16 mouse cellular contexts compared by ENCODE assay signal in the genomic region with DNA sequence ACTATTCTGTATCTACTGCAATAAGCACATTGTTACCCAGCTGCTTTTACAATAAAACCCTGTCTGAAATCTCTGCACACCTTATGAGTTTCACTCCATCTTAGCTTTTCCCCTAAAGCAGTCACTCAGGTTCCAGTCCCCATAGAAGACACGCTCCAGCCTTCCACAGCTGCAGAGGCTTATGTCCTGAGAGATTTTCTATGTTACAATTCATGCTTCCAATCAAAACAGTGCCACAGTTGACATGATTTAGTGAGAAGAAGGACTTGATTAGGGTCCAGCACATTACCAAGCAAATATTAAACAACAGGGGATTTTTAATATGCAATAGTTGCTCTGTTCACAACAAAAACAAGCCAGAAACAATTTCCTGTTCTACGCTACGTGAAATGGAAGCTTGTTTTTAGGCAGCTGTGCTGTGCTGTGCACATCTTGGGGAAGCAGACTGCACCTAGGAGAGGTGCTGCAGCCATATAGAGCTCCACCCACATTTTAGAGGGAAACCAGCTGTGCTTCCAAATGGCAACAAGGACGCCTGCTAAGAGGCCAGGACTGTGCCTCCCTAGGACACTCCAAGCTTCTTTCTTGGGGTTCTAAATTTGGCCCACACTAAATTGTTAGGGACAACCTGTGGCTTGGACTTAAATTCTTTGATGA.
DNase-seq lines count a peak whose midpoint lies in the region; ATAC-seq lines count a peak whose summit lies in the region.
"Had no signal": no experiment of that assay in that cellular context is flagged by ENCODE, and none has a peak within 500 bp of the region (broad histone marks: within the 10 kb centered on the region; RNA-seq: fewer than 3 reads in every experiment).

No protein-coding gene starts in this region.

- H3K4me3 ChIP-seq in intestine, embryonic 16.5 days (ENCODE audit: low read length), result no peak overlapping the region
- no peak overlapping the region for H3K4me3 ChIP-seq in intestine, embryonic 15.5 days (replicated peaks)
- H3K4me3 ChIP-seq in limb, embryonic 12.5 days (replicated peaks), result no peak overlapping the region
- H3K4me3 ChIP-seq in forebrain, embryonic 15.5 days, result no peak overlapping the region
- H3K4me3 ChIP-seq: liver, embryonic 15.5 days had no signal

- H3K4me1 ChIP-seq in intestine, embryonic 16.5 days (ENCODE audit: control insufficient read depth, insufficient read depth, low read length), result no peaks in the 10 kb centered on the region; the same call in 1 of the 2 replicates
- H3K4me1 ChIP-seq in intestine, embryonic 15.5 days (replicated peaks), result 0 out of 2 replicates have a peak, but pooled peaks cover 3% of the 10 kb centered on the region
- peaks cover 46% of the 10 kb centered on the region for H3K4me1 ChIP-seq in limb, embryonic 12.5 days (replicated peaks)
- H3K4me1 ChIP-seq in forebrain, embryonic 15.5 days, result no peaks in the 10 kb centered on the region
- H3K4me1 ChIP-seq: liver, embryonic 15.5 days had no signal

- H3K27ac ChIP-seq in intestine, embryonic 16.5 days (ENCODE audit: low read length), result 0 out of 2 replicates have a peak overlapping the region, but pooled peaks have one; percentile 47
- H3K27ac ChIP-seq in intestine, embryonic 15.5 days, result no peak overlapping the region; the same call in 1 of the 2 replicates
- H3K27ac ChIP-seq in limb, embryonic 12.5 days, result peak overlapping the region; percentile 74
- H3K27ac ChIP-seq in forebrain, embryonic 15.5 days (replicated peaks), result no peak overlapping the region
- H3K27ac ChIP-seq: liver, embryonic 15.5 days had no signal

- ATAC-seq in frontal cortex, adult (ENCODE audit: low TSS enrichment), result peak; percentile 31; the same call in 1 of the 2 replicates
- no peak for ATAC-seq in intestine, embryonic 16.5 days
- ATAC-seq in intestine, embryonic 15.5 days, result no peak
- ATAC-seq in limb, embryonic 12.5 days (ENCODE audit: insufficient number of reproducible peaks, insufficient read depth, low FRiP score, low TSS enrichment, low read depth), result peak; percentile 75
- no peak for ATAC-seq in forebrain, embryonic 15.5 days (replicated peaks)
- ATAC-seq: activated CD4-positive, CD25-positive, alpha-beta regulatory T cell, adult 4 months had no signal

- no peak for DNase-seq in frontal cortex, postnatal 36 days (ENCODE audit: low spot score in 2 of 2)
- DNase-seq in adipocyte (ENCODE audit: low spot score), result peak; percentile 75
- DNase-seq in embryo, embryonic 10 days (ENCODE audit: low spot score), result no peak
- DNase-seq: adrenal gland, postnatal 36 days; cerebellum, adult 9-10 months; kidney, adult 11 months; midbrain, embryonic 14.5 days; right cerebral cortex, adult 18-20 months had no signal

- no peaks in the 10 kb centered on the region for H3K27me3 ChIP-seq in intestine, embryonic 16.5 days (replicated peaks; ENCODE audit: control insufficient read depth, insufficient read depth, low read length)
- H3K27me3 ChIP-seq in intestine, embryonic 15.5 days (replicated peaks), result no peaks in the 10 kb centered on the region
- no peaks in the 10 kb centered on the region for H3K27me3 ChIP-seq in limb, embryonic 12.5 days
- H3K27me3 ChIP-seq in forebrain, embryonic 15.5 days, result no peaks in the 10 kb centered on the region
- H3K27me3 ChIP-seq: CH12.LX; liver, embryonic 15.5 days had no signal

- 66% methylated on average over 4 of the region's 4 CpGs for WGBS in intestine, embryonic 16.5 days
- WGBS in intestine, embryonic 15.5 days, result 49% methylated on average over 4 of the region's 4 CpGs
- 9% methylated on average over 4 of the region's 4 CpGs for WGBS in limb, embryonic 12.5 days
- WGBS in forebrain, embryonic 15.5 days, result 64% methylated on average over 4 of the region's 4 CpGs

- no peaks in the 10 kb centered on the region for H3K9me3 ChIP-seq in intestine, embryonic 16.5 days (ENCODE audit: control insufficient read depth, low read length)
- no peaks in the 10 kb centered on the region for H3K9me3 ChIP-seq in intestine, embryonic 15.5 days
- H3K9me3 ChIP-seq in limb, embryonic 12.5 days, result no peaks in the 10 kb centered on the region
- no peaks in the 10 kb centered on the region for H3K9me3 ChIP-seq in forebrain, embryonic 15.5 days
- H3K9me3 ChIP-seq: liver, embryonic 15.5 days had no signal

- H3K9ac ChIP-seq in intestine, embryonic 16.5 days (ENCODE audit: low read depth, low read length), result no peak overlapping the region
- no peak overlapping the region for H3K9ac ChIP-seq in intestine, embryonic 15.5 days
- H3K9ac ChIP-seq in limb, embryonic 12.5 days (replicated peaks), result no peak overlapping the region
- H3K9ac ChIP-seq in forebrain, embryonic 15.5 days (replicated peaks), result no peak overlapping the region
- H3K9ac ChIP-seq: liver, embryonic 15.5 days had no signal

- H3K36me3 ChIP-seq in intestine, embryonic 16.5 days (ENCODE audit: control insufficient read depth, insufficient read depth, low read length), result no peaks in the 10 kb centered on the region
- H3K36me3 ChIP-seq in intestine, embryonic 15.5 days, result no peaks in the 10 kb centered on the region
- no peaks in the 10 kb centered on the region for H3K36me3 ChIP-seq in limb, embryonic 12.5 days
- no peaks in the 10 kb centered on the region for H3K36me3 ChIP-seq in forebrain, embryonic 15.5 days
- H3K36me3 ChIP-seq: liver, embryonic 15.5 days had no signal

- H3K4me2 ChIP-seq in intestine, embryonic 16.5 days (ENCODE audit: low read depth, low read length), result no peak overlapping the region
- H3K4me2 ChIP-seq in intestine, embryonic 15.5 days (replicated peaks), result no peak overlapping the region
- no peak overlapping the region for H3K4me2 ChIP-seq in limb, embryonic 12.5 days
- no peak overlapping the region for H3K4me2 ChIP-seq in forebrain, embryonic 15.5 days (replicated peaks)
- H3K4me2 ChIP-seq: liver, embryonic 15.5 days had no signal

Comparison
In these comparisons a context has a peak if more than half of its experiments do, and no peak if none do; other contexts are left out.
1. H3K27ac ChIP-seq: peak in intestine, embryonic 16.5 days (single experiment) and limb, embryonic 12.5 days (single experiment); none in intestine, embryonic 15.5 days (single experiment) and forebrain, embryonic 15.5 days (single experiment).
2. ATAC-seq: peak in frontal cortex, adult (single experiment) and limb, embryonic 12.5 days (single experiment); none in intestine, embryonic 16.5 days (single experiment), intestine, embryonic 15.5 days (single experiment) and forebrain, embryonic 15.5 days (single experiment).